Mouse (Mus musculus) embryo, embryonic 11 days (tissue): ENCODE measurements around the gene Gna12.

Experiments used
- DNase-seq: peaks from one replicate; pipeline ENCODE4 v3.0.0-alpha.2; 2015

Gene Gna12

GRCm38 (mm10) chr5:140826796-140827195, 3.4 kb downstream of the Gna12 start:
- no peak for DNase-seq

- no peak for DNase-seq
Observed at GRCm38 (mm10) chr5:140826118-140826517, 4.1 kb downstream of the Gna12 start.

- DNase-seq: no peak
Observed at GRCm38 (mm10) chr5:140824126-140824525, 6.1 kb downstream of the Gna12 start.

- DNase-seq: no peak
Observed at GRCm38 (mm10) chr5:140823386-140823785, 6.8 kb downstream of the Gna12 start.

GRCm38 (mm10) chr5:140821951-140822350, 8.3 kb downstream of the Gna12 start:
- no peak for DNase-seq

- no peak for DNase-seq
Observed at GRCm38 (mm10) chr5:140820539-140820938, 9.7 kb downstream of the Gna12 start.

- DNase-seq: no peak
Observed at GRCm38 (mm10) chr5:140819594-140819993, 10.6 kb downstream of the Gna12 start.

- no peak for DNase-seq
Observed at GRCm38 (mm10) chr5:140818482-140819076, 11.7 kb downstream of the Gna12 start.

- DNase-seq: no peak
Observed at GRCm38 (mm10) chr5:140816950-140817568, 13.2 kb downstream of the Gna12 start.

- DNase-seq: no peak
Observed at GRCm38 (mm10) chr5:140816008-140816407, 14.2 kb downstream of the Gna12 start.

GRCm38 (mm10) chr5:140815059-140815728, 15.0 kb downstream of the Gna12 start:
- DNase-seq: no peak

GRCm38 (mm10) chr5:140814403-140814802, 15.8 kb downstream of the Gna12 start:
- no peak for DNase-seq

- DNase-seq: no peak
Observed at GRCm38 (mm10) chr5:140812699-140813098, 17.5 kb downstream of the Gna12 start.

- DNase-seq: no peak
Observed at GRCm38 (mm10) chr5:140812063-140812462, 18.2 kb downstream of the Gna12 start.

GRCm38 (mm10) chr5:140811390-140811789, 18.8 kb downstream of the Gna12 start:
- DNase-seq: no peak

- no peak for DNase-seq
Observed at GRCm38 (mm10) chr5:140806939-140807338, 23.3 kb downstream of the Gna12 start.

- DNase-seq: no peak
Observed at GRCm38 (mm10) chr5:140806252-140806651, 24.0 kb downstream of the Gna12 start.

GRCm38 (mm10) chr5:140801782-140802181, 28.4 kb downstream of the Gna12 start:
- DNase-seq: no peak

- no peak for DNase-seq
Observed at GRCm38 (mm10) chr5:140800288-140800923, 29.8 kb downstream of the Gna12 start.

GRCm38 (mm10) chr5:140799190-140799589, 31.0 kb downstream of the Gna12 start:
- no peak for DNase-seq

- no peak for DNase-seq
Observed at GRCm38 (mm10) chr5:140798775-140799174, 31.5 kb downstream of the Gna12 start.

GRCm38 (mm10) chr5:140798158-140798557, 32.1 kb downstream of the Gna12 start:
- no peak for DNase-seq

GRCm38 (mm10) chr5:140796051-140796450, 34.2 kb downstream of the Gna12 start:
- no peak for DNase-seq

- DNase-seq: no peak
Observed at GRCm38 (mm10) chr5:140795176-140795575, 35.1 kb downstream of the Gna12 start.
